21 mouse cellular contexts compared by ENCODE assay signal in the genomic region with DNA sequence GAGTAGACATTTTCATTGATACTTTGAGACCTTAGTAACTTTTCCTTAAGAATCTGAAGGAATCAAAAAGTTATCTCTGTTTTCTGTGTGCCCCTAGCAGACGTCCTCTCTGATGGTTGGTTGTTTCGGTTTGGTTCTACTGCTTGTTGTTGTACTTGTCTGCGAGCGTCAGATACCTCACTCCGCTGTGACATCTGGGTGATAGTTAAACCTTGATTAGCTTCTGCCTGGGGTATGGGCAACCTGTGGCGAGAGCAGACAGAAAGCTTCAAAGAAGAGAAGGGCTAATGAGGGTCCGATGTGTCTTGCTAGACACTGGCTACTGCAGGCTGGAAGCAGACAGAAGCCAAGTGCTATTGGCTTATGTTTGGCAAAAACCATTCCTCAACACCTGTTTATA.
"Had no signal": no experiment of that assay in that cellular context is flagged by ENCODE, and none has a peak within 500 bp of the region (broad histone marks: within the 10 kb centered on the region; RNA-seq: fewer than 3 reads in every experiment).

No protein-coding gene starts in this region.

- ATAC-seq: liver, postnatal 0 days; lung, postnatal 0 days; midbrain, embryonic 13.5 days had no signal

- H3K4me1 ChIP-seq: megakaryocyte, embryonic 14.5 days had no signal

- H3K4me2 ChIP-seq: limb, embryonic 12.5 days; limb, embryonic 15.5 days; liver, embryonic 11.5 days; lung, embryonic 14.5 days; midbrain, embryonic 13.5 days; neural tube, embryonic 12.5 days; neural tube, embryonic 15.5 days had no signal

- H3K4me3 ChIP-seq: limb, embryonic 12.5 days; limb, embryonic 15.5 days; megakaryocyte, embryonic 14.5 days; midbrain, embryonic 10.5 days; midbrain, embryonic 13.5 days; neural tube, embryonic 12.5 days; neural tube, embryonic 15.5 days had no signal

- H3K27me3 ChIP-seq: limb, embryonic 12.5 days; limb, embryonic 15.5 days; midbrain, embryonic 13.5 days; neural tube, embryonic 12.5 days; neural tube, embryonic 15.5 days had no signal

- DNase-seq: kidney, adult 9 months; kidney, postnatal 14 days; kidney, postnatal 4 days; left cerebral cortex, postnatal 4 days; liver, postnatal 0 days; lung, embryonic 14.5 days; lung, postnatal 36 days; right cerebral cortex, postnatal 25 days; spleen, adult 18-20 months; thymus, adult 18-20 months; thymus, postnatal 36 days had no signal

- H3K9ac ChIP-seq: limb, embryonic 12.5 days; limb, embryonic 15.5 days; liver, embryonic 14.5 days; liver, postnatal 0 days; lung, embryonic 14.5 days; midbrain, embryonic 13.5 days; neural tube, embryonic 12.5 days; neural tube, embryonic 15.5 days had no signal

- H3K36me3 ChIP-seq: limb, embryonic 15.5 days; midbrain, embryonic 10.5 days; midbrain, embryonic 13.5 days; neural tube, embryonic 12.5 days; neural tube, embryonic 15.5 days had no signal

- H3K27ac ChIP-seq: limb, embryonic 12.5 days; limb, embryonic 15.5 days; liver, embryonic 14.5 days; midbrain, embryonic 10.5 days; midbrain, embryonic 13.5 days; neural tube, embryonic 12.5 days; neural tube, embryonic 15.5 days had no signal

- H3K9me3 ChIP-seq: limb, embryonic 12.5 days; limb, embryonic 15.5 days; megakaryocyte, embryonic 14.5 days; midbrain, embryonic 10.5 days; midbrain, embryonic 13.5 days; neural tube, embryonic 12.5 days; neural tube, embryonic 15.5 days had no signal
